Mouse (Mus musculus) kidney, postnatal 0 days (tissue): ENCODE data around the gene Naga. TPM values are rescaled to one million over a fixed set of nuclear protein-coding genes. Genes with fewer than 3 reads are reported as not detected.

Experiments
- ATAC-seq: fragments of 200-750 bp; cut with Nextera tagmentation; replicated peaks from 2 replicates; pipeline ENCODE4 v1.8.0; 2017; ENCODE audit warnings: low read depth, moderate number of reproducible peaks, moderate TSS enrichment, moderate library complexity; ENCODE audit not compliant: low FRiP score
- DNase-seq: peaks from one replicate; pipeline ENCODE4 v3.0.0-alpha.2; 2016; ENCODE audit warnings: low spot score
- H3K27ac ChIP-seq: fragments of 300-500 bp; sonication (generic); 2 replicates; pipeline ENCODE4 v1.5.1; 2014; ENCODE audit warnings: mild to moderate bottlenecking
- H3K27me3 ChIP-seq: fragments of 300-500 bp; sonication (generic); 2 replicates; pipeline ENCODE4 v1.6.1; 2014; ENCODE audit warnings: low read length, mixed read lengths; ENCODE audit not compliant: insufficient read depth
- H3K36me3 ChIP-seq: fragments of 300-500 bp; sonication (generic); 2 replicates; pipeline ENCODE4 v1.6.1; 2014; ENCODE audit warnings: low read length, mixed read lengths; ENCODE audit not compliant: insufficient read depth
- H3K4me1 ChIP-seq: fragments of 300-500 bp; sonication (generic); replicated peaks from 2 replicates; pipeline ENCODE4 v1.6.1; 2014; ENCODE audit warnings: antibody characterized with exemption, low read length, mixed read lengths; ENCODE audit not compliant: insufficient read depth
- H3K4me2 ChIP-seq: fragments of 300-500 bp; sonication (generic); 2 replicates; pipeline ENCODE4 v1.6.1; 2014; ENCODE audit warnings: mild to moderate bottlenecking, low read length, moderate library complexity, mixed read lengths
- H3K4me3 ChIP-seq: fragments of 300-500 bp; sonication (generic); replicated peaks from 2 replicates; pipeline ENCODE4 v1.5.1; 2014; ENCODE audit warnings: low read depth, low read length
- H3K9ac ChIP-seq: fragments of 300-500 bp; sonication (generic); 2 replicates; pipeline ENCODE4 v1.6.1; 2014; ENCODE audit warnings: low read depth, low read length
- H3K9me3 ChIP-seq: fragments of 300-500 bp; sonication (generic); replicated peaks from 2 replicates; pipeline ENCODE4 v1.6.1; 2016; ENCODE audit warnings: low read length, inconsistent platforms, mixed read lengths
- CTCF ChIP-seq: IDR thresholded peaks from 2 replicates; pipeline ENCODE4 v1.5.1; 2016; ENCODE audit warnings: antibody characterized with exemption, low read depth, mild to moderate bottlenecking, moderate library complexity
- whole genome bisulfite sequencing: fragments of 180-500 bp; shearing (Covaris S2); extraction: QIAGEN DNeasy Blood & Tissue Kit; methylation state at CpG from one replicate; pipeline ENCODE4 v1.1.7; 2014; 5-methylcytosine and 5-hydroxymethylcytosine counted together
- polyA plus RNA-seq: library from polyadenylated mRNA; unstranded; fragments of >200 nt; fragmentation: Nextera tagmentation; extraction: Ambion mirVana; gene quantifications from 2 replicates; pipeline ENCODE4 v1.2.1, GENCODE M21; 2015

Naga gene
- polyA plus RNA-seq, 1 experiment from 2014 or later: 95.0 TPM

GRCm38 (mm10) chr15:82339634-82340254 is 1.0 kb upstream of the Naga start:
- peaks cover 12% of the 10 kb centered on the region for H3K36me3 ChIP-seq
- H3K9me3 ChIP-seq: no peaks in the 10 kb centered on the region
- no peak overlapping the region for H3K9ac ChIP-seq
- H3K4me2 ChIP-seq: no peak overlapping the region
- peaks cover 30% of the 10 kb centered on the region for H3K4me1 ChIP-seq
- ATAC-seq: no peak
- H3K27me3 ChIP-seq: no peaks in the 10 kb centered on the region
- DNase-seq: no peak
- H3K27ac ChIP-seq: no peak overlapping the region
- 71% methylated on average over 8 of the region's 8 CpGs for WGBS
- TF ChIP-seq CTCF: no peak
- H3K4me3 ChIP-seq: no peak overlapping the region

GRCm38 (mm10) chr15:82339150-82339549 is 425 bp upstream of the Naga start:
- H3K4me2 ChIP-seq: peak overlapping the region; percentile 64
- ATAC-seq (no peak), DNase-seq (no peak)
- no peaks in the 10 kb centered on the region for H3K9me3 ChIP-seq
- no peaks in the 10 kb centered on the region for H3K27me3 ChIP-seq
- WGBS: 57% methylated on average over 10 of the region's 10 CpGs
- H3K4me1 ChIP-seq: peaks cover 30% of the 10 kb centered on the region
- H3K9ac ChIP-seq: peak overlapping the region; percentile 70; the same call in 1 of the 2 replicates
- peaks cover 12% of the 10 kb centered on the region for H3K36me3 ChIP-seq
- peak overlapping the region; percentile 63 for H3K4me3 ChIP-seq
- peak overlapping the region; percentile 67; the same call in 1 of the 2 replicates for H3K27ac ChIP-seq
- no peak for TF ChIP-seq CTCF

GRCm38 (mm10) chr15:82337875-82338274 is 850 bp downstream of the Naga start:
- no peak for ATAC-seq
- no peak for TF ChIP-seq CTCF
- DNase-seq: no peak
- H3K9me3 ChIP-seq: no peaks in the 10 kb centered on the region
- H3K4me1 ChIP-seq: peaks cover 24% of the 10 kb centered on the region
- H3K4me2 ChIP-seq: peak overlapping the region; percentile 64
- H3K27me3 ChIP-seq: no peaks in the 10 kb centered on the region
- peak overlapping the region; percentile 70 for H3K9ac ChIP-seq
- 19% methylated on average over 4 of the region's 4 CpGs for WGBS
- H3K27ac ChIP-seq: peak overlapping the region; percentile 67
- H3K4me3 ChIP-seq: peak overlapping the region; percentile 63
- peaks cover 14% of the 10 kb centered on the region for H3K36me3 ChIP-seq

- peaks cover 15% of the 10 kb centered on the region for H3K36me3 ChIP-seq
- H3K9me3 ChIP-seq: no peaks in the 10 kb centered on the region
- 84% methylated on average over 12 of the region's 12 CpGs for WGBS
- DNase-seq (no peak), ATAC-seq (no peak)
- no peak overlapping the region for H3K4me2 ChIP-seq
- no peak overlapping the region for H3K9ac ChIP-seq
- H3K27ac ChIP-seq: no peak overlapping the region
- TF ChIP-seq CTCF: no peak
- peaks cover 18% of the 10 kb centered on the region for H3K4me1 ChIP-seq
- H3K4me3 ChIP-seq: no peak overlapping the region
- H3K27me3 ChIP-seq: no peaks in the 10 kb centered on the region
These were observed 2.1 kb downstream of the Naga start for GRCm38 (mm10) chr15:82336629-82337028.

- Histone ChIP-seq H3K9ac (no peak overlapping the region), H3K4me1 (peaks cover 9% of the 10 kb centered on the region), H3K4me3 (no peak overlapping the region), H3K9me3 (no peaks in the 10 kb centered on the region), H3K27ac (no peak overlapping the region), H3K36me3 (peaks cover 15% of the 10 kb centered on the region), H3K4me2 (no peak overlapping the region), H3K27me3 (no peaks in the 10 kb centered on the region)
- DNase-seq (no peak), ATAC-seq (no peak)
- 100% methylated on average over 4 of the region's 4 CpGs for WGBS
- no peak for TF ChIP-seq CTCF
These were observed 3.5 kb downstream of the Naga start for GRCm38 (mm10) chr15:82335194-82335593.

GRCm38 (mm10) chr15:82325382-82325781 is 13.3 kb downstream of the Naga start:
- H3K27me3 ChIP-seq: no peaks in the 10 kb centered on the region
- 62% methylated on average over 2 of the region's 2 CpGs for WGBS
- no peak for TF ChIP-seq CTCF
- DNase-seq (no peak), ATAC-seq (no peak)
- H3K4me3 ChIP-seq: no peak overlapping the region
- no peak overlapping the region for H3K4me2 ChIP-seq
- no peaks in the 10 kb centered on the region for H3K4me1 ChIP-seq
- H3K36me3 ChIP-seq: no peaks in the 10 kb centered on the region
- H3K9ac ChIP-seq: no peak overlapping the region
- no peaks in the 10 kb centered on the region for H3K9me3 ChIP-seq
- H3K27ac ChIP-seq: no peak overlapping the region

GRCm38 (mm10) chr15:82322195-82322594 is 16.5 kb downstream of the Naga start:
- DNase-seq: no peak
- 68% methylated on average over 8 of the region's 8 CpGs for WGBS
- H3K4me1 ChIP-seq: no peaks in the 10 kb centered on the region
- no peaks in the 10 kb centered on the region for H3K36me3 ChIP-seq
- no peak overlapping the region for H3K27ac ChIP-seq
- H3K27me3 ChIP-seq: no peaks in the 10 kb centered on the region
- no peak for TF ChIP-seq CTCF
- no peak overlapping the region for H3K9ac ChIP-seq
- no peak overlapping the region for H3K4me2 ChIP-seq
- H3K9me3 ChIP-seq: no peaks in the 10 kb centered on the region
- no peak for ATAC-seq
- no peak overlapping the region for H3K4me3 ChIP-seq
